Mouse (Mus musculus): ENCODE results near the gene Acsbg1. TPM values are rescaled to one million over a fixed set of nuclear protein-coding genes. Genes with fewer than 3 reads are reported as not detected.
"Not testable (repeated sequence)": the region's sequence is repeated elsewhere in the genome, so short reads cannot be mapped to it uniquely, and the experiment has no call there.

Acsbg1 gene
- polyA plus RNA-seq, 1 experiment from 2014 or later = 2.7 TPM

DNA sequence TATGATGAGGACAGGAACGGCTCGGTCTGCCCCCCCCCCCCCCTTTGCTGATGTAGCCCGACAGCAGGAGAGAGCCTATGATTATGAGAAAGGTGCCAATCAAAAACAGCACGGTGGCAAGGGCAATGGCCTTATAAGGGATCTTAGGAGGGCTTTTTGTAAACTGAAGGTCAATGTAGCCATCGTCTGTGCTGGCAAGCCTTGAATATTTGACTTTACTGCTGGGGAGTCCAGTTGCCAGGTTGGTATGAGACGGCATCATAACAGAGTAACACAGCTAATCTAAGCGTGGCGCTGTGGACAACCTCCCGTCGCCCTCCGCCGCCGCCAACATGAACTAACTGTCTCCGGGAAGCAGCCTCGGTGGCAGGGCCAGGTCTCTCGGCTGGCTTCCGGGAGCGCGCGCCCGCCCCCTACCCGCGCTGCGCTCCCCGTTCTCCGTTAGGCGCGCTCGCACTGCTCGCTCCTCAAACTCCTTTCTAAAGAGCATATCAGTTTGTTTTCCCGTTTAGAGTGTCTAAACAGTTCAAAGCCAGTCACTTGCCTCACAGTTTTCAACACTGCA is 29.7 kb upstream of the Acsbg1 start:
- H3K9me3 ChIP-seq; H3K27ac ChIP-seq (replicated peaks); H3K36me3 ChIP-seq (replicated peaks); H3K4me1 ChIP-seq: not testable (repeated sequence)
- Histone ChIP-seq H3K27me3 (replicated peaks; ENCODE audit: low read depth, poor library complexity, severe bottlenecking) (peaks cover 39% of the 10 kb centered on the region), H3K4me3 (peak overlapping the region; percentile 51)
- 5% methylated on average over 31 of the region's 31 CpGs for WGBS
- DNase-seq (ENCODE audit: low spot score) = peak; percentile 57

DNA sequence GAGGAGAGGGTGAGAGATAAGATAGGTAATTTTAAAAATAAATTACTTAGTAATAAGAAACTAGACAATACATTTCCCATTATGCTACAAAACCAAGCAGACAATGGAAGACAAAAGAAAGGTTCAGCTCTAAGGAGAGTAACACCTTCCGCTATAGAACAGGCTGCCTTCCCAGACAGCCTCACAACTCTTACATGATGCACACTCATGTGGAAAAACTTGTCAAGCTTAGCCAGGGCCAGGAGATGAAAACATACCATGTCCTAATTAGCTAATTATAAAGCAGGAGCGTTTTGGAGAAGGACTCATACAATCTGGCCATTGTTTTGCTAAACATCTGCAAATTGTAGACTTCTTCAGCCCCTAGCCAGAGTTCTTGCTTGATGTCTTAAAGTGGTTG is 29.0 kb upstream of the Acsbg1 start:
- H3K36me3 ChIP-seq (replicated peaks); H3K9me3 ChIP-seq; DNase-seq (ENCODE audit: low spot score); H3K4me3 ChIP-seq; H3K4me1 ChIP-seq; H3K27ac ChIP-seq (replicated peaks): not testable (repeated sequence)
- 56% methylated on average over 2 of the region's 2 CpGs for WGBS
- H3K27me3 ChIP-seq (replicated peaks; ENCODE audit: low read depth, poor library complexity, severe bottlenecking) = peaks cover 33% of the 10 kb centered on the region

DNA sequence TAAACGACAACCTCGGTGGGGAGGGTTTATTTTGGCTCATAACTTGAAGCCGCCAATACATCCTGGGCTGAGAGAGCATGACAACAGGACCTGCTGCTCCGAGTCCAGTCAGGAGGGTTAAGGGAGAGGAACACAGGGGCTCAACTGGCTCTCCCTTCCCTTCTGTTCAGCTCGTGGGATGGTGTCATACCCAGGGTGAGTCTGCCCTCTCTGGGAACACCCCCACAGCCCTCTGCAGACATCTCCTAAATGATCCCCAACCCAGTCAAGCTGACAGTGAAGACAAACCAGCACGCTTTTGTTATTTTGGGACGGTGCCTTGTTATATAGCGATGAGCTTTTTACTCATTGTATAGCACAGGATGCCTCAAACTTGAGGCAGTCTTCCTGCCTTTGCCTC is 27.8 kb upstream of the Acsbg1 start:
- no peaks in the 10 kb centered on the region for H3K9me3 ChIP-seq
- H3K4me3 ChIP-seq = no peak overlapping the region
- H3K4me1 ChIP-seq = peaks cover 7% of the 10 kb centered on the region; the same call in 1 of the 2 replicates
- WGBS = 77% methylated on average over 8 of the region's 8 CpGs
- peaks cover 28% of the 10 kb centered on the region for H3K27me3 ChIP-seq (replicated peaks; ENCODE audit: low read depth, poor library complexity, severe bottlenecking)
- no peaks in the 10 kb centered on the region for H3K36me3 ChIP-seq (replicated peaks)
- no peak overlapping the region for H3K27ac ChIP-seq (replicated peaks)
- DNase-seq (ENCODE audit: low spot score) = no peak

DNA sequence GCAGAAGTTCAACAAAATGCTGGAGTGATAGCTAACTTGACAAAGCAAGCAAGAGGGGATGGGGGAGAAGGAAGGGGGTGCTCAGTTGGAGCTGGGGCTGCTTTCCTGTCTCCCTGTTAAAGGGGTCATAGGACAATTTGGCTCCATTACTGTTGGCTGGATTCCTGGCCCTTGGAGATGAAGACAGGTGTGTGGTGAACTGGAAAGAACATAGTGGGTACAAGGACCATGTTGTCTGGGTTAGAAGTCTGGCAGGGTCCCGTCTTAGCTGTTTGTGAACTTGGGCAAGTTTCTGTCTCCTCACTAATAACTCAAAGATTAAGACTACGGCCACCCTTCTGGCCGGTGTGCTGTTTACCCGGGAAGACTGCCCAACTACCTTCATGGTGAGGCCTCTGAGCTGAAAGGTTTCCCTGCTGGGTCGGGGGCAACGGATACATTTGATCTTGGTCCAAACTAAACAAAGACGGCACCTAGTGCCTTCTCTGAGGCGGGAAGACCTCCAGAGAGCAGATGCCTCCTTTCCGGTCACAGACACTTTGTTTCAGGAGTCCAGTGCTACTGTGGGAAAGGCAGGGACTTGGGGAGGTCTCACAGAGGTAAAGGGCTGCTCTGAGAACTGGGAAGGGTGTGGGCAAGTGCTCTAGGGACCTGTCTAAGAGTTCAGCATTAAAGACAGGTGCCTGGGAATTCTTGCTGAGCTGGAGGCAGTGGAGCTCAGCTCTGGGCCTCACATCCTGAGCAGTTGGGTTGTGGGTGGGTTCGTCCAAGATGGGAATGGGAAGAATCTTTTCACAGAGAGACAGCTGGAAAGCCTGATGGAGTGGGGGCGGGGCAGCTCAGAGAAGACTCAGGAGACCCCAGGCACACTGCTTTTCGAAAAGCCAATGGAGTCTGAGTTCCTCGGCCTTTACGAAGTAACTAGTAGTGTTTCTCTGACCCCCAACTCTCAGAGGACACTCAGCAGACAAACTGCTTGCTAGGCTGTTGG is 25.9 kb upstream of the Acsbg1 start:
- H3K4me1 ChIP-seq = peaks cover 7% of the 10 kb centered on the region; the same call in 1 of the 2 replicates
- no peaks in the 10 kb centered on the region for H3K9me3 ChIP-seq
- peaks cover 20% of the 10 kb centered on the region for H3K27me3 ChIP-seq (replicated peaks; ENCODE audit: low read depth, poor library complexity, severe bottlenecking)
- DNase-seq (ENCODE audit: low spot score) = no peak
- no peaks in the 10 kb centered on the region for H3K36me3 ChIP-seq (replicated peaks)
- no peak overlapping the region for H3K4me3 ChIP-seq
- no peak overlapping the region for H3K27ac ChIP-seq (replicated peaks)
- 67% methylated on average over 14 of the region's 14 CpGs for WGBS

DNA sequence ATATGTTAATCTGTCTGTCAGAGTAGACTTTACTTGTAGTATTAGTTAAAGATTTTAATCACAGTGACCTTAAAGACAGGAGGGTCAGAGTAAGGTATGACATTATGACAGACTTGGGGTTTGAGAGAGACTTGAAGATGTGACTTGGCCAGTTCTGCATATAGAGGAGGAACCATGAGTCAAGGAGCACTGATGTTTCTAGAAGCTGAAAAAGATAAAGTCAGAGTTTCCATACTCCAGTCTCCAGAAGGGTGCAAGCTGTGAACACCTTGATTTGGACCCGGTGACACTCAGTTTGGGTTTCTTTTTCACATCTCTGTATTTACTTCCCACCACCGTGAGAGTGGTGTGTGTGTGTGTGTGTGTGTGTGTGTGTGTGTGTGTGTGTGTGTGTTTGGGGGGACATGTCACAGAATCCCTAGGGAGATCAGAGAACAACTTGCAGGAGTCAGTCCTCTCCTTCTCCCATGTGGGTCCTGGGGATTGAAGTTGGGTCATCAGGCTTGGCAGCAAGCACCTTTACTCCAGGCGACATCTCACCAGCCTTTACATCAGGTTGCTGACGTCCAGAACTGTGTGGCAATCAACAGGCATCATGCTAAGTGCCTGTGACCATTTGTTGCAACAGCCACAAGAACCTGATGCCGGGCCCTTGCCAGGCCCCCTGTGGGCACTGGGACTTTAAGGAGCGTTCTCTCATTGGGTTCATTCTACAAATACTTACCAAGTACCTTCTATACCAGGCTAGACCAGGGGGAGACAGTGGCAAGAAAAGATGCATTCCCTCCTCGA is 22.3 kb upstream of the Acsbg1 start:
- Histone ChIP-seq H3K27ac (replicated peaks) (no peak overlapping the region), H3K9me3 (no peaks in the 10 kb centered on the region), H3K36me3 (replicated peaks) (no peaks in the 10 kb centered on the region), H3K27me3 (replicated peaks; ENCODE audit: low read depth, poor library complexity, severe bottlenecking) (peaks cover 6% of the 10 kb centered on the region; the same call in 1 of the 2 replicates), H3K4me1 (no peaks in the 10 kb centered on the region), H3K4me3 (no peak overlapping the region)
- WGBS = 75% methylated on average over 7 of the region's 7 CpGs
- DNase-seq (ENCODE audit: low spot score) = no peak

DNA sequence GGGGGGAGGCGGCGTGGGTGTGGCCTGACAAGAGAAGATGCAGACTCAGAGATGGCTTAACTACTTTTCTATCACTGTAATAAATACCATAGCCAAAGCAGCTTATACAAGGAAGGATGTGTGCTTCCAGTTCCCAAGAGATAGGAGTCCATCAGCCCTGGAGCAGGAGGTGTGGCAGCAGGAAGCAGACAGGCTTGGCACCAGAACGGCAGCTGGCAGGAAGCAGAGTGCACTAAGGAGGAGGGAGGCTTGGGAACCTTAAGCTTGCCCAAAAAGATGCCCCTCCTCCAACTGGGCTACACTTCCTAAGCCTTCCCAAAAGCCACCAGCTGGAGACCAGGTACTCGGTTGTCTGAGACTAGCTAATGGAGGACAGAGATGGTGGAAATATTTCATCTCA is 21.2 kb upstream of the Acsbg1 start:
- Histone ChIP-seq H3K36me3 (replicated peaks) (no peaks in the 10 kb centered on the region), H3K4me3 (no peak overlapping the region), H3K27ac (replicated peaks) (no peak overlapping the region), H3K4me1 (no peaks in the 10 kb centered on the region), H3K27me3 (replicated peaks; ENCODE audit: low read depth, poor library complexity, severe bottlenecking) (peaks cover 4% of the 10 kb centered on the region; the same call in 1 of the 2 replicates), H3K9me3 (no peaks in the 10 kb centered on the region)
- no peak for DNase-seq (ENCODE audit: low spot score)
- WGBS = 82% methylated on average over 4 of the region's 4 CpGs

DNA sequence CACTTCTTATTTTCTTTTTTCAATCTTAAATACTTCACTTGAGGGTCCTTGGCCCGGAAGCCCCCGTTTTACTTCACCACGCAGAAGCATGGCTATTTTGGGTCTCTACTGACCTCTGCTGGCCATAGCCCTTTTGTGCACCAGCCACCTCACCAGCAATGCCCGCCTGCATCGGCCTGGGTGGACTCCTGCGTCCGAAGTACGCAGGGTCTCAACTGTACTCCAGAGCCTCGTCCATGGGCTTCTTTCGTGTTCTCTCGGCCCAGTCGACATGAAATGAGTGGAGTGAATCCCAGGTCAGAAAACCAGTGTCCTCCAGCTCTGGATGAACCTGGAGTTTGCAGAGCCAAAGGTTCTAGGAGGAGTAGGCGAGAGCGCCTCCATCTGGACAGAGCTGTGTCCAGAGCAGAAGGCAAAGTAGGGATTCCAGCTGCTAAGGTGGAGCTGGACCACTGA is 14.9 kb upstream of the Acsbg1 start:
- Histone ChIP-seq H3K27me3 (replicated peaks; ENCODE audit: low read depth, poor library complexity, severe bottlenecking) (peaks cover 7% of the 10 kb centered on the region; the same call in 1 of the 2 replicates), H3K4me1 (no peaks in the 10 kb centered on the region; the same call in 1 of the 2 replicates), H3K27ac (replicated peaks) (peak overlapping the region; percentile 77), H3K36me3 (replicated peaks) (no peaks in the 10 kb centered on the region), H3K4me3 (peak overlapping the region; percentile 56), H3K9me3 (no peaks in the 10 kb centered on the region)
- 1% methylated on average over 14 of the region's 14 CpGs for WGBS
- peak; percentile 83 for DNase-seq (ENCODE audit: low spot score)

DNA sequence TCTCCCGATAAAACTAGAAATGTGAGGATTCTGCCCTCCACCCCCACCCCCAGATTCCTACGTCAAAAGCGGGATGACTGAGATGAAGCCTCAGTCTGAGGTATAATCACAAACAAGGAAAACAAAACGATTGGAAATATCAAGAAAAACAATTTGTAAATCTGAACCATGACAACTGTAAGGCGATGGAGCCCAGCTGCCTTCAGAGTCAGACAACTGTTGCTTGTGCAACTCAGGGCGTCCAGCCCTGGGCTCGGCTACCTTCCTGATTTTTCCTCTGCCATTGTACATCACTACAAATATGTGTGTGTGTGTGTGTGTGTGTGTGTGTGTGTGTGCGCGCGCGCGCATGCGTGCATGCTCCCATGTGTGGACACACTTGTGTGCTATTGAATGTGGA is 12.2 kb upstream of the Acsbg1 start:
- H3K27ac ChIP-seq (replicated peaks) = no peak overlapping the region
- peaks cover 7% of the 10 kb centered on the region; the same call in 1 of the 2 replicates for H3K27me3 ChIP-seq (replicated peaks; ENCODE audit: low read depth, poor library complexity, severe bottlenecking)
- H3K36me3 ChIP-seq (replicated peaks) = no peaks in the 10 kb centered on the region
- no peaks in the 10 kb centered on the region for H3K9me3 ChIP-seq
- H3K4me1 ChIP-seq = no peaks in the 10 kb centered on the region; the same call in 1 of the 2 replicates
- H3K4me3 ChIP-seq = no peak overlapping the region
- no peak for DNase-seq (ENCODE audit: low spot score)
- 90% methylated on average over 13 of the region's 13 CpGs for WGBS

DNA sequence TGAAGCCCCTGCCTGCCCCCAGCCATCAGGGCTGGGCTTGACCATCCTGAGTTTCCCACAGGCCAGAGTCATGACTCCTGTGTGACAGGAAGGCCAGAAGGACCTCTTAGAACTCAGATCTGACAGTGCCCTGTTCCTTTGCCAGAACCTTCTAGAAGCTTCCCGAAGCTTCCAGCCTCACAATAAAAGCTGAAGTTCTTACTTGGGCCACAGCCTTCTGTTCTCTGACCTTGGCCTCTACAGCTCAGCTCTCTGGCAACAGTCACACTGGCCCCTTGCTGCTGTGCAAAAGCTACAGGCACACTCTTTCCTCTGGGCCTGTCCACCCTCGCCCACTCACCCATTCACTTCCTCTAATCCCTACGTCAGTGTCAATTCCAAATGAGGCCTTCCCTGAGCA is 10.3 kb upstream of the Acsbg1 start:
- Histone ChIP-seq H3K9me3 (no peaks in the 10 kb centered on the region), H3K4me1 (no peaks in the 10 kb centered on the region; the same call in 1 of the 2 replicates), H3K4me3 (no peak overlapping the region), H3K27me3 (replicated peaks; ENCODE audit: low read depth, poor library complexity, severe bottlenecking) (0 out of 2 replicates have a peak, but pooled peaks cover under 1% of the 10 kb centered on the region), H3K27ac (replicated peaks) (no peak overlapping the region), H3K36me3 (replicated peaks) (no peaks in the 10 kb centered on the region)
- no peak for DNase-seq (ENCODE audit: low spot score)
- WGBS = 88% methylated on average over 3 of the region's 3 CpGs

DNA sequence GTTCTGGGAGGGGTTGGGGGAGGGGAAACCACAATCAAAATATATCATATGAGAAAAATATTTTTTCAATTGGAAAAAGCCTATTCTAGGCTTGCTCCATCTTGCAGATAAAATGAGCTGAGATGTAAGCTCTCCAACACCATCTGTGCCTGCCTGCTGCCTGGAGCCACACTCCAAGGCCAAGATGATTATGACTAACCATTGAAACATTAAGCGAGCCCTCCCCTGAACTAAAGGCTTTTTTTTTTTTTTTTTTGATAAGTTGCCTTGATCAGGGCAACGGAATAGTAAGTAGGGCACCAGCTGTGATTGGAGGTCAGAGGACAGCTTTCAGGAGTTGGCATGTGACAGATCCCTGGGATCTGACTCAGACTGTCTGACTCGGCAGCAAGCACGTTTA is 6.8 kb upstream of the Acsbg1 start:
- WGBS = 77% methylated on average over 4 of the region's 4 CpGs
- no peak overlapping the region for H3K27ac ChIP-seq (replicated peaks)
- no peak for DNase-seq (ENCODE audit: low spot score)
- H3K27me3 ChIP-seq (replicated peaks; ENCODE audit: low read depth, poor library complexity, severe bottlenecking) = no peaks in the 10 kb centered on the region
- no peak overlapping the region for H3K4me3 ChIP-seq
- no peaks in the 10 kb centered on the region for H3K9me3 ChIP-seq
- H3K36me3 ChIP-seq (replicated peaks) = no peaks in the 10 kb centered on the region
- H3K4me1 ChIP-seq = no peaks in the 10 kb centered on the region

DNA sequence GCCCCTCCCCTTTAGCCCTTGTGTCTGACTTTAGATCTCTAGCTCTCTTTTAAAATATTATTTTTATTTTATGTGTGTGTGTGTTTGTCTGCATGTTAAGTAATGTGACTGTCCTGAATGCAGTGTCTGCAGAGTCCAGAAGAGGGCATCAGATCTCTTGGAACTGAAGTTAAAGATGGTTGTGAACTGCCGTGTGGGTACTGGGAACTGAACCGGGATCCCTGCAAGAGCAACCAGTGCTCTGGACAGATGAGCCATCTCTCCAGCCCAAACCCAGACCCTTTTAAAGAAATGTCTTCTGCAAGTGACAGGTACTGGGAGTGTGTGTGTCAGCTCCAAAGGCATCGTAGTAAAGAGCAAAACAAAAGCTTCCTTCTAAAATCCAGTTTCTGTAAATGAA is 4.4 kb upstream of the Acsbg1 start:
- WGBS = 90% methylated on average over 3 of the region's 3 CpGs
- H3K9me3 ChIP-seq = no peaks in the 10 kb centered on the region
- H3K27me3 ChIP-seq (replicated peaks; ENCODE audit: low read depth, poor library complexity, severe bottlenecking) = no peaks in the 10 kb centered on the region
- H3K36me3 ChIP-seq (replicated peaks) = no peaks in the 10 kb centered on the region
- H3K4me3 ChIP-seq = no peak overlapping the region
- DNase-seq (ENCODE audit: low spot score) = no peak
- H3K27ac ChIP-seq (replicated peaks) = no peak overlapping the region
- H3K4me1 ChIP-seq = peaks cover 13% of the 10 kb centered on the region

DNA sequence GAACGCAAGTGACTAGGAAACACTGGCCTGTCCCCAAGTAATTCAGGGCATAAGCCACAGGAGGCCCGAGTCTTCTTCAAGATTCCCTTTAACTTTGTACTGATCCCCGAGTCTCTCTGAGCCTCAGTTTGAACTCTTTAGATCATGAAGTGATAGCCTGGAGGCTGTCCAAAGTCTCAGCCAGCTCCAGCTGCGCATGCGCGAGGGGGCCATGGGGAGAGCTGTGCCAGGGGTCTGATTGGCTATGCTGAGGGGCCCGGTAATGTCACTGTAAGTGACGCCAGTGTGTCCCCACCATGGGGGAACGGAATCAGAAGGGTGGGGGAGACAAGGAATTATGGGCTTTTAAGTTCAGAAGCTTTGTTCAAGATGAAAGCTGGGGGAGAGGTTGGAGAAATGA is 2.7 kb upstream of the Acsbg1 start:
- Histone ChIP-seq H3K9me3 (no peaks in the 10 kb centered on the region), H3K36me3 (replicated peaks) (no peaks in the 10 kb centered on the region), H3K4me1 (peaks cover 14% of the 10 kb centered on the region), H3K27ac (replicated peaks) (no peak overlapping the region), H3K27me3 (replicated peaks; ENCODE audit: low read depth, poor library complexity, severe bottlenecking) (no peaks in the 10 kb centered on the region), H3K4me3 (no peak overlapping the region)
- WGBS = 85% methylated on average over 9 of the region's 9 CpGs
- no peak for DNase-seq (ENCODE audit: low spot score)

All from embryonic facial prominence, embryonic 10.5 days (tissue).